Comparison of ENCODE assay signal across 11 mouse cellular contexts in the genomic region with DNA sequence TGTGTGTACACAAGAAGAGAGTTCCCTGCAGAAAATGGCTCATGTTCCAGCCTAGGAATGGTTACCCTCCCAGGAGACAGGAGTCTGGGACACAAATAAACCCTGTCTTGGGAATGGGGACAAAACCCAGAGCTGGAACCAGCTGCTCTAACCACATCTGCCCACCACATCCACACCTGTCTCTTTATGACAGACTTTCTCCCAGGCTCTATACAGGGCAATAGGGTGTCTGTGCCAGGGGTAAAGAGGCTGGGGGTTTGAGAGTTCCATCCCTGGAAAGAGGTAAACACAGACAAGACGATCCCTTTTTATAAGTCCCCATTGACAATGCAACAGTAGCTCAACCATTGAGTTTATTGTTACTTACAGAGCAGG. TPM values are rescaled to one million over a fixed set of nuclear protein-coding genes. Genes with fewer than 3 reads are reported as not detected.
A peak's percentile ranks its signal among the peaks of the same experiment; 100 is the strongest.
DNase-seq lines count a peak whose midpoint lies in the region; ATAC-seq and TF ChIP-seq lines count a peak whose summit lies in the region.
"Had no signal": no experiment of that assay in that cellular context is flagged by ENCODE, and none has a peak within 500 bp of the region (broad histone marks: within the 10 kb centered on the region; RNA-seq: fewer than 3 reads in every experiment).

No protein-coding gene starts in this region.

- H3K36me3 ChIP-seq in forebrain, embryonic 13.5 days (ENCODE audit: poor library complexity, severe bottlenecking) = no peaks in the 10 kb centered on the region
- H3K36me3 ChIP-seq in intestine, postnatal 0 days (ENCODE audit: control insufficient read depth, insufficient read depth) = no peaks in the 10 kb centered on the region
- H3K36me3 ChIP-seq in neural tube, embryonic 12.5 days = no peaks in the 10 kb centered on the region

- H3K4me1 ChIP-seq in forebrain, embryonic 13.5 days = peaks cover 53% of the 10 kb centered on the region
- no peaks in the 10 kb centered on the region for H3K4me1 ChIP-seq in intestine, postnatal 0 days (replicated peaks; ENCODE audit: control insufficient read depth, insufficient read depth, low read length)
- H3K4me1 ChIP-seq in neural tube, embryonic 12.5 days = peaks cover 32% of the 10 kb centered on the region
- H3K4me1 ChIP-seq: megakaryocyte, embryonic 14.5 days had no signal

- H3K27me3 ChIP-seq in forebrain, embryonic 13.5 days = peaks cover 11% of the 10 kb centered on the region; the same call in 1 of the 2 replicates
- 0 out of 2 replicates have a peak, but pooled peaks cover 5% of the 10 kb centered on the region for H3K27me3 ChIP-seq in intestine, postnatal 0 days (replicated peaks; ENCODE audit: control insufficient read depth, insufficient read depth, low read length)
- H3K27me3 ChIP-seq in neural tube, embryonic 12.5 days (replicated peaks) = no peaks in the 10 kb centered on the region

- no peak; the same call in 1 of the 2 replicates for ATAC-seq in forebrain, embryonic 13.5 days
- 0 out of 2 replicates have a peak, but pooled peaks have one; percentile 6 for ATAC-seq in intestine, postnatal 0 days
- peak; percentile 43 for ATAC-seq in neural tube, embryonic 12.5 days (ENCODE audit: low FRiP score, low read depth)
- ATAC-seq: CD4-positive, CD25-positive, alpha-beta regulatory T cell, adult 4 months had no signal

- WGBS in forebrain, embryonic 13.5 days = 30% methylated on average over 1 of the region's 1 CpGs
- 34% methylated on average over 1 of the region's 1 CpGs for WGBS in intestine, postnatal 0 days
- 47% methylated on average over 1 of the region's 1 CpGs for WGBS in neural tube, embryonic 12.5 days

- H3K4me2 ChIP-seq in forebrain, embryonic 13.5 days = peak overlapping the region; percentile 41
- no peak overlapping the region for H3K4me2 ChIP-seq in intestine, postnatal 0 days (replicated peaks; ENCODE audit: low read depth)
- H3K4me2 ChIP-seq in neural tube, embryonic 12.5 days (replicated peaks) = peak overlapping the region; percentile 51

- peak overlapping the region; percentile 50; the same call in 1 of the 2 replicates for H3K9ac ChIP-seq in forebrain, embryonic 13.5 days
- H3K9ac ChIP-seq in intestine, postnatal 0 days (ENCODE audit: low read depth, low read length) = no peak overlapping the region
- no peak overlapping the region for H3K9ac ChIP-seq in neural tube, embryonic 12.5 days

- H3K9me3 ChIP-seq in forebrain, embryonic 13.5 days (replicated peaks) = no peaks in the 10 kb centered on the region
- H3K9me3 ChIP-seq in intestine, postnatal 0 days (ENCODE audit: control insufficient read depth) = no peaks in the 10 kb centered on the region
- no peaks in the 10 kb centered on the region for H3K9me3 ChIP-seq in neural tube, embryonic 12.5 days

- TF ChIP-seq CTCF in layer of hippocampus, adult 2 months (conservative IDR thresholded peaks at IDR 0.05) = no peak
- TF ChIP-seq CTCF in intestine, postnatal 0 days (IDR thresholded peaks at IDR 0.05; ENCODE audit: low read depth) = no peak

- H3K4me3 ChIP-seq in layer of hippocampus, adult 2 months = no peak overlapping the region; the same call in 1 of the 2 replicates
- H3K4me3 ChIP-seq in forebrain, embryonic 13.5 days = no peak overlapping the region
- H3K4me3 ChIP-seq in intestine, postnatal 0 days (ENCODE audit: low read depth, low read length) = no peak overlapping the region
- no peak overlapping the region for H3K4me3 ChIP-seq in neural tube, embryonic 12.5 days
- H3K4me3 ChIP-seq: megakaryocyte, embryonic 14.5 days had no signal

- DNase-seq in layer of hippocampus, adult 2 months (ENCODE audit: low spot score in 2 of 2) = no peak
- no peak for DNase-seq in layer of hippocampus, adult 9-10 months (ENCODE audit: low spot score)
- no peak for DNase-seq in thymus, postnatal 10 days (ENCODE audit: low spot score in 2 of 2)
- no peak for DNase-seq in ovary, postnatal 36 days (ENCODE audit: low spot score)
- DNase-seq in cerebellum, postnatal 4 days (ENCODE audit: low spot score in 2 of 2) = no peak

- H3K27ac ChIP-seq in layer of hippocampus, adult 2 months = peak overlapping the region; percentile 78; the same call in 1 of the 2 replicates
- H3K27ac ChIP-seq in forebrain, embryonic 13.5 days = peak overlapping the region; percentile 91
- H3K27ac ChIP-seq in intestine, postnatal 0 days (ENCODE audit: low read depth, low read length) = no peak overlapping the region
- peak overlapping the region; percentile 76 for H3K27ac ChIP-seq in neural tube, embryonic 12.5 days

RNA-seq across cellular contexts. Expression of gene Gm11733, which starts 14.0 kb away (rescaled TPM):
- under 1 TPM; 0.20 to 0.26 TPM for total RNA-seq in layer of hippocampus, adult 2 months (2021)
- polyA plus RNA-seq in forebrain, embryonic 13.5 days (2015; fragmentation: Nextera tagmentation; extraction: Ambion mirVana) = 0.08 TPM in 1 of 2 replicates, not detected in the other
- not detected in 2 replicates for polyA plus RNA-seq in intestine, postnatal 0 days (2015; fragmentation: Nextera tagmentation; extraction: Ambion mirVana)
- polyA plus RNA-seq in neural tube, embryonic 12.5 days (2016; fragmentation: Nextera tagmentation; extraction: Ambion mirVana) = 0.08 TPM in 1 of 2 replicates, not detected in the other
- total RNA-seq: gastrocnemius, postnatal 4 days had no signal
- polyA plus RNA-seq: CD4-positive, CD25-positive, alpha-beta regulatory T cell, adult 4 months had no signal
